Mouse (Mus musculus) cerebellum, adult 2 months (tissue): Measurements from ENCODE around the gene Dusp9. TPM values are rescaled to one million over a fixed set of nuclear protein-coding genes. Genes with fewer than 3 reads are reported as not detected.

Experiments used
- DNase-seq, 2 experiments: peaks; one replicate each; pipeline ENCODE4 v3.0.0; 2021
- H3K27ac ChIP-seq: fragments of 200-500 bp; 2 replicates; pipeline ENCODE4 v1.5.1; 2012; ENCODE audit warnings: low read length, control low read depth, inconsistent platforms; ENCODE audit not compliant: insufficient read depth
- H3K27me3 ChIP-seq: fragments of 200-500 bp; 2 replicates; pipeline ENCODE4 v1.6.1; 2012; ENCODE audit warnings: inconsistent platforms, mild to moderate bottlenecking, low read length, moderate library complexity; ENCODE audit not compliant: control insufficient read depth, insufficient read depth
- H3K4me1 ChIP-seq: fragments of 200-500 bp; 2 replicates; pipeline ENCODE4 v1.6.1; 2011; ENCODE audit warnings: low read length; ENCODE audit not compliant: control insufficient read depth, insufficient read depth
- H3K4me3 ChIP-seq: fragments of 200-500 bp; replicated peaks from 2 replicates; pipeline ENCODE3; 2011; ENCODE audit warnings: mild to moderate bottlenecking, low read depth, low read length, control low read depth; ENCODE audit not compliant: insufficient read depth
- CTCF ChIP-seq: fragments of 200-500 bp; IDR thresholded peaks from 2 replicates; pipeline ENCODE4 v1.5.1; 2011; ENCODE audit warnings: low read depth, mild to moderate bottlenecking, control low read depth, low read length, moderate library complexity, borderline replicate concordance; ENCODE audit not compliant: insufficient read depth
- POLR2A ChIP-seq: fragments of 200-500 bp; IDR thresholded peaks from 2 replicates; pipeline ENCODE4 v1.6.1; 2011; ENCODE audit warnings: low read length, control low read depth, borderline replicate concordance; ENCODE audit not compliant: insufficient read depth
- WGBS: fragments of 180-500 bp; shearing (Covaris S2); methylation state at CpG from one replicate; pipeline ENCODE4 v1.1.7; 2018; 5-methylcytosine and 5-hydroxymethylcytosine counted together
- polyA plus RNA-seq: library from polyadenylated mRNA; depleted of rRNA; stranded (reverse); fragments of >200 nt; gene quantifications from 2 replicates; pipeline ENCODE4 v1.2.3, GENCODE M21; 2012; rRNA removed

Dusp9 gene
- 0.43 and 0.52 TPM in 2 replicates for polyA plus RNA-seq

- WGBS, result 10% methylated on average over 28 of the region's 28 CpGs
- H3K27me3 ChIP-seq, result no peaks in the 10 kb centered on the region
- H3K4me3 ChIP-seq, result no peak within 1 kb of the TSS
- peak in 1 of 2 experiments; percentile 11 for DNase-seq
- H3K27ac ChIP-seq, result no peak within 1 kb of the TSS
- H3K4me1 ChIP-seq, result 0 out of 2 replicates have a peak, but pooled peaks cover 3% of the 10 kb centered on the region
- no peak for TF ChIP-seq CTCF
- TF ChIP-seq POLR2A, result no peak
Observed at GRCm38 (mm10) chrX:73639255-73639675, at the start of gene Dusp9. Gene Dusp9, plus strand, starts transcription at chrX:73639419.

- H3K4me1 ChIP-seq, result no peaks in the 10 kb centered on the region
- peak; percentile 59; the same call in 1 of the 2 replicates for TF ChIP-seq CTCF
- TF ChIP-seq POLR2A, result no peak
- H3K4me3 ChIP-seq, result no peak overlapping the region
- no peak for DNase-seq
- no peak overlapping the region for H3K27ac ChIP-seq
- no peaks in the 10 kb centered on the region for H3K27me3 ChIP-seq
- 31% methylated on average over 6 of the region's 6 CpGs for WGBS
Observed at GRCm38 (mm10) chrX:73593212-73593611, 46.0 kb upstream of the Dusp9 start.

- 58% methylated on average over 12 of the region's 12 CpGs for WGBS
Observed at GRCm38 (mm10) chrX:73594451-73595121, 44.6 kb upstream of the Dusp9 start.

GRCm38 (mm10) chrX:73595297-73595938 is 43.8 kb upstream of the Dusp9 start:
- H3K4me1 ChIP-seq, result no peaks in the 10 kb centered on the region
- WGBS, result 83% methylated on average over 4 of the region's 4 CpGs
- H3K27me3 ChIP-seq, result no peaks in the 10 kb centered on the region
- TF ChIP-seq CTCF (no peak), POLR2A (no peak)
- DNase-seq, result no peak
- H3K27ac ChIP-seq, result no peak overlapping the region
- H3K4me3 ChIP-seq, result no peak overlapping the region

More at GRCm38 (mm10) chrX:73594451-73595121, 44.6 kb upstream of the Dusp9 start:
- no peaks in the 10 kb centered on the region for H3K27me3 ChIP-seq
- no peak for DNase-seq
- H3K27ac ChIP-seq, result no peak overlapping the region
- no peaks in the 10 kb centered on the region for H3K4me1 ChIP-seq
- no peak overlapping the region for H3K4me3 ChIP-seq
- TF ChIP-seq CTCF, result no peak
- no peak for TF ChIP-seq POLR2A

GRCm38 (mm10) chrX:73601456-73601855 is 37.8 kb upstream of the Dusp9 start:
- no peak overlapping the region for H3K4me3 ChIP-seq
- no peak overlapping the region for H3K27ac ChIP-seq
- H3K27me3 ChIP-seq, result no peaks in the 10 kb centered on the region
- 88% methylated on average over 1 of the region's 1 CpGs for WGBS
- TF ChIP-seq CTCF (no peak), POLR2A (no peak)
- no peaks in the 10 kb centered on the region for H3K4me1 ChIP-seq
- DNase-seq, result no peak

- no peaks in the 10 kb centered on the region for H3K27me3 ChIP-seq
- DNase-seq, result no peak
- no peak overlapping the region for H3K4me3 ChIP-seq
- 78% methylated on average over 4 of the region's 4 CpGs for WGBS
- H3K27ac ChIP-seq, result no peak overlapping the region
- TF ChIP-seq CTCF (no peak), POLR2A (no peak)
- no peaks in the 10 kb centered on the region for H3K4me1 ChIP-seq
Observed at GRCm38 (mm10) chrX:73613665-73614064, 25.6 kb upstream of the Dusp9 start.

- Histone ChIP-seq H3K27me3 (no peaks in the 10 kb centered on the region), H3K27ac (no peak overlapping the region), H3K4me1 (no peaks in the 10 kb centered on the region), H3K4me3 (no peak overlapping the region)
- no peak for DNase-seq
- WGBS, result 90% methylated on average over 1 of the region's 1 CpGs
- TF ChIP-seq POLR2A (no peak), CTCF (no peak)
Observed at GRCm38 (mm10) chrX:73615876-73616275, 23.3 kb upstream of the Dusp9 start.

- H3K4me1 ChIP-seq, result no peaks in the 10 kb centered on the region
- no peak for DNase-seq
Observed at GRCm38 (mm10) chrX:73619401-73619800, 19.8 kb upstream of the Dusp9 start.

GRCm38 (mm10) chrX:73619890-73620289 is 19.3 kb upstream of the Dusp9 start:
- TF ChIP-seq CTCF (no peak), POLR2A (no peak)
- 92% methylated on average over 2 of the region's 2 CpGs for WGBS
- Histone ChIP-seq H3K27ac (no peak overlapping the region), H3K4me3 (no peak overlapping the region), H3K27me3 (no peaks in the 10 kb centered on the region), H3K4me1 (no peaks in the 10 kb centered on the region)
- DNase-seq, result no peak

More at GRCm38 (mm10) chrX:73619401-73619800, 19.8 kb upstream of the Dusp9 start:
- Histone ChIP-seq H3K27me3 (no peaks in the 10 kb centered on the region), H3K27ac (no peak overlapping the region), H3K4me3 (no peak overlapping the region)
- no peak for TF ChIP-seq POLR2A
- TF ChIP-seq CTCF, result no peak
